Mouse (Mus musculus): ENCODE data around the gene Klrb1f. TPM values are rescaled to one million over a fixed set of nuclear protein-coding genes. Genes with fewer than 3 reads are reported as not detected.
"Not testable (repeated sequence)": the region's sequence is repeated elsewhere in the genome, so short reads cannot be mapped to it uniquely, and the experiment has no call there.

Gene Klrb1f
- polyA plus RNA-seq (2015; fragmentation: Nextera tagmentation; extraction: Ambion mirVana): 0.18 and 0.21 TPM in 2 replicates

- H3K9me3 ChIP-seq (ENCODE audit: low read length): no peaks in the 10 kb centered on the region
- no peaks in the 10 kb centered on the region for H3K36me3 ChIP-seq (ENCODE audit: insufficient read depth, low read length)
- no peak for ATAC-seq (ENCODE audit: low FRiP score, low TSS enrichment)
- H3K4me1 ChIP-seq (ENCODE audit: insufficient read depth, low read length): peaks cover 8% of the 10 kb centered on the region
- H3K9ac ChIP-seq (replicated peaks; ENCODE audit: low read length): no peak within 1 kb of the TSS
- H3K4me3 ChIP-seq (ENCODE audit: low read length): no peak within 1 kb of the TSS
- no peaks in the 10 kb centered on the region for H3K27me3 ChIP-seq (ENCODE audit: insufficient read depth, low read length)
- WGBS: 93% methylated on average over 2 of the region's 2 CpGs
- H3K4me2 ChIP-seq (replicated peaks; ENCODE audit: low read depth, low read length): no peak within 1 kb of the TSS
- no peak within 1 kb of the TSS for H3K27ac ChIP-seq (ENCODE audit: low read length)
Measured at GRCm38 (mm10) chr6:129045601-129046000, at the start of gene Klrb1f. Klrb1f (plus strand) TSS chr6:129045901.

- Histone ChIP-seq H3K9me3 (ENCODE audit: low read length) (no peaks in the 10 kb centered on the region), H3K4me2 (replicated peaks; ENCODE audit: low read depth, low read length) (peak overlapping the region; percentile 24), H3K4me1 (ENCODE audit: insufficient read depth, low read length) (peaks cover 11% of the 10 kb centered on the region), H3K27me3 (ENCODE audit: insufficient read depth, low read length) (no peaks in the 10 kb centered on the region), H3K9ac (replicated peaks; ENCODE audit: low read length) (peak overlapping the region; percentile 26; the same call in 1 of the 2 replicates), H3K27ac (ENCODE audit: low read length) (peak overlapping the region; percentile 37), H3K4me3 (ENCODE audit: low read length) (peak overlapping the region; percentile 19; the same call in 1 of the 2 replicates), H3K36me3 (ENCODE audit: insufficient read depth, low read length) (no peaks in the 10 kb centered on the region)
- ATAC-seq (ENCODE audit: low FRiP score, low TSS enrichment): peak; percentile 33; the same call in 1 of the 2 replicates
- 60% methylated on average over 3 of the region's 3 CpGs for WGBS
Measured at GRCm38 (mm10) chr6:128996054-128996767, 49.5 kb upstream of the Klrb1f start.

- peak overlapping the region; percentile 19; the same call in 1 of the 2 replicates for H3K4me3 ChIP-seq (ENCODE audit: low read length)
- no peaks in the 10 kb centered on the region for H3K9me3 ChIP-seq (ENCODE audit: low read length)
- no peaks in the 10 kb centered on the region for H3K27me3 ChIP-seq (ENCODE audit: insufficient read depth, low read length)
- H3K36me3 ChIP-seq (ENCODE audit: insufficient read depth, low read length): no peaks in the 10 kb centered on the region
- peaks cover 11% of the 10 kb centered on the region for H3K4me1 ChIP-seq (ENCODE audit: insufficient read depth, low read length)
- no peak for ATAC-seq (ENCODE audit: low FRiP score, low TSS enrichment)
- H3K4me2 ChIP-seq (replicated peaks; ENCODE audit: low read depth, low read length): peak overlapping the region; percentile 24
- peak overlapping the region; percentile 26; the same call in 1 of the 2 replicates for H3K9ac ChIP-seq (replicated peaks; ENCODE audit: low read length)
- 67% methylated on average over 13 of the region's 13 CpGs for WGBS
- H3K27ac ChIP-seq (ENCODE audit: low read length): peak overlapping the region; percentile 37
Measured at GRCm38 (mm10) chr6:128996768-128997442, 48.8 kb upstream of the Klrb1f start.

GRCm38 (mm10) chr6:129001392-129001791, 44.3 kb upstream of the Klrb1f start:
- Histone ChIP-seq H3K27ac (ENCODE audit: low read length) (no peak overlapping the region), H3K9ac (replicated peaks; ENCODE audit: low read length) (no peak overlapping the region), H3K36me3 (ENCODE audit: insufficient read depth, low read length) (no peaks in the 10 kb centered on the region), H3K4me1 (ENCODE audit: insufficient read depth, low read length) (0 out of 2 replicates have a peak, but pooled peaks cover 2% of the 10 kb centered on the region), H3K9me3 (ENCODE audit: low read length) (no peaks in the 10 kb centered on the region), H3K27me3 (ENCODE audit: insufficient read depth, low read length) (no peaks in the 10 kb centered on the region), H3K4me2 (replicated peaks; ENCODE audit: low read depth, low read length) (no peak overlapping the region), H3K4me3 (ENCODE audit: low read length) (no peak overlapping the region)
- WGBS: 94% methylated on average over 2 of the region's 2 CpGs
- ATAC-seq (ENCODE audit: low FRiP score, low TSS enrichment): no peak

GRCm38 (mm10) chr6:129008552-129008951, 37.1 kb upstream of the Klrb1f start:
- H3K4me1 ChIP-seq (ENCODE audit: insufficient read depth, low read length): 0 out of 2 replicates have a peak, but pooled peaks cover 2% of the 10 kb centered on the region
- no peaks in the 10 kb centered on the region for H3K36me3 ChIP-seq (ENCODE audit: insufficient read depth, low read length)
- H3K9ac ChIP-seq (replicated peaks; ENCODE audit: low read length): no peak overlapping the region
- no peaks in the 10 kb centered on the region for H3K27me3 ChIP-seq (ENCODE audit: insufficient read depth, low read length)
- no peak overlapping the region for H3K4me2 ChIP-seq (replicated peaks; ENCODE audit: low read depth, low read length)
- no peak for ATAC-seq (ENCODE audit: low FRiP score, low TSS enrichment)
- H3K27ac ChIP-seq (ENCODE audit: low read length): no peak overlapping the region
- no peaks in the 10 kb centered on the region for H3K9me3 ChIP-seq (ENCODE audit: low read length)
- 88% methylated on average over 8 of the region's 8 CpGs for WGBS
- H3K4me3 ChIP-seq (ENCODE audit: low read length): no peak overlapping the region

GRCm38 (mm10) chr6:129009846-129010504, 35.7 kb upstream of the Klrb1f start:
- H3K4me1 ChIP-seq (ENCODE audit: insufficient read depth, low read length); H3K9me3 ChIP-seq (ENCODE audit: low read length); H3K4me3 ChIP-seq (ENCODE audit: low read length); H3K9ac ChIP-seq (replicated peaks; ENCODE audit: low read length); H3K4me2 ChIP-seq (replicated peaks; ENCODE audit: low read depth, low read length); H3K27me3 ChIP-seq (ENCODE audit: insufficient read depth, low read length); H3K36me3 ChIP-seq (ENCODE audit: insufficient read depth, low read length): not testable (repeated sequence)
- 62% methylated on average over 7 of the region's 7 CpGs for WGBS
- ATAC-seq (ENCODE audit: low FRiP score, low TSS enrichment): peak; percentile 61; the same call in 1 of the 2 replicates
- H3K27ac ChIP-seq (ENCODE audit: low read length): peak overlapping the region; percentile 43; the same call in 1 of the 2 replicates

DNA sequence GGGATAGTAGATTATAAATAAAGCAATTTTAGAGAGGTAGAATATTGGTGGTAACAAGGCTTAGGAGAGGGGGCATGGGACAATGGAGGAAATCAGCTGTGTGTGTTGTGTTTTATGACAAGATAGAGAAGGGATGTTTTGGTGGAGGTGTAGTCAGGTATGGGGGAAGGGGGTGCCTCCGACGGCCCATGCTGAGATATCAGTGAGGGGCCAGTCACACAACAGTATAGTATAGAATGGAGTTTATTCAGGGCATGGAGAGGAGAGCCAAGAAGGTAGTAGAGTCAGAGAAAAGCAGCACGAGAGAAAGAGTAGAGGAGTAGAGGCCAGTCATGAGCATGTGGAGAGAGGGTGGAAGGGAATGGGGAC, 35.2 kb upstream of the Klrb1f start:
- H3K4me3 ChIP-seq (ENCODE audit: low read length): no peak overlapping the region
- WGBS: 81% methylated on average over 3 of the region's 3 CpGs
- ATAC-seq (ENCODE audit: low FRiP score, low TSS enrichment): no peak
- H3K27ac ChIP-seq (ENCODE audit: low read length): peak overlapping the region; percentile 43; the same call in 1 of the 2 replicates
- 0 out of 2 replicates have a peak, but pooled peaks cover 2% of the 10 kb centered on the region for H3K4me1 ChIP-seq (ENCODE audit: insufficient read depth, low read length)
- no peaks in the 10 kb centered on the region for H3K36me3 ChIP-seq (ENCODE audit: insufficient read depth, low read length)
- H3K4me2 ChIP-seq (replicated peaks; ENCODE audit: low read depth, low read length): no peak overlapping the region
- H3K27me3 ChIP-seq (ENCODE audit: insufficient read depth, low read length): no peaks in the 10 kb centered on the region
- H3K9me3 ChIP-seq (ENCODE audit: low read length): no peaks in the 10 kb centered on the region
- no peak overlapping the region for H3K9ac ChIP-seq (replicated peaks; ENCODE audit: low read length)

DNA sequence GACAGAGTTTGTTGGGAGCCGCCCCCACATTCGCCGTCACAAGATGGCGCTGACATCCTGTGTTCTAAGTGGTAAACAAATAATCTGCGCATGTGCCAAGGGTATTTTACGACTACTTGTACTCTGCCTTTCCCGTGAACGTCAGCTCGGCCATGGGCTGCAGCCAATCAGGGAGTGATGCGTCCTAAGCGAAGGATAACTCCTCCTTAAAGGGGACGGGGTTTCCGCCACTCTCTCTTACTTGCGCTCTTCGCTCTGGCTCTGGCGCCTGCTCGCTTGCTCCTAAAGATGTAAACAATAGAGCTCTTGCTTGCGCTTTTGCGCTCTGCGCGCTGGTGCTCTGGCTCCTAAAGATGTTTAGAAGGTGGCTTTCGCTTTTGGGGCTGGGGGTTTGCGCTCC, 33.7 kb upstream of the Klrb1f start:
- H3K27ac ChIP-seq (ENCODE audit: low read length); H3K27me3 ChIP-seq (ENCODE audit: insufficient read depth, low read length); H3K4me2 ChIP-seq (replicated peaks; ENCODE audit: low read depth, low read length); H3K36me3 ChIP-seq (ENCODE audit: insufficient read depth, low read length); ATAC-seq (ENCODE audit: low FRiP score, low TSS enrichment); H3K9me3 ChIP-seq (ENCODE audit: low read length); H3K4me3 ChIP-seq (ENCODE audit: low read length); H3K9ac ChIP-seq (replicated peaks; ENCODE audit: low read length); H3K4me1 ChIP-seq (ENCODE audit: insufficient read depth, low read length): not testable (repeated sequence)
- WGBS: 95% methylated on average over 17 of the region's 23 CpGs

DNA sequence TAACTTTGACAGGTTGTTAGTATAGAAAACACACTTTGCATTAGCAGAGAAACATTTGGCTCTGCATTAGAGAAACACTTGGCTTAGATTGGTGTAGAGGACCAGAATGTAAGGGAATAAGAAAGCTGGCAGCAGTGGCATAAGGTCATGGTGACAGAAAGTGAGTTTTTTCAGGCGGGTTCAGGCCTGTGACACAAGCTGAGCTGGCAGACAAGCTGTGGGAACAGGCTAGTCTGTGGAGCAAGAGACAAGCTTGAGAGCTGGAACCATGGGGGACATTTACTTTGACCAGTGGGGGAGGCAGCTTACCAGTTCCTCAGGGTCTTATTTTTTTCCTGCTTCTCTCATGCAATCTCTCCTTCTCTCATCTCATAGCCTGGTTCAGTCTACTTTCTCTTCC, 32.7 kb upstream of the Klrb1f start:
- WGBS: 72% methylated on average over 1 of the region's 1 CpGs
- Histone ChIP-seq H3K9me3 (ENCODE audit: low read length) (no peaks in the 10 kb centered on the region), H3K4me1 (ENCODE audit: insufficient read depth, low read length) (0 out of 2 replicates have a peak, but pooled peaks cover 2% of the 10 kb centered on the region), H3K36me3 (ENCODE audit: insufficient read depth, low read length) (no peaks in the 10 kb centered on the region), H3K4me2 (replicated peaks; ENCODE audit: low read depth, low read length) (no peak overlapping the region), H3K9ac (replicated peaks; ENCODE audit: low read length) (no peak overlapping the region), H3K27ac (ENCODE audit: low read length) (no peak overlapping the region), H3K27me3 (ENCODE audit: insufficient read depth, low read length) (no peaks in the 10 kb centered on the region), H3K4me3 (ENCODE audit: low read length) (no peak overlapping the region)
- ATAC-seq (ENCODE audit: low FRiP score, low TSS enrichment): no peak
